Mouse (Mus musculus) brain, embryonic 14.5 days (tissue): Measurements from ENCODE around the gene Olfr740. TPM values are rescaled to one million over a fixed set of nuclear protein-coding genes. Genes with fewer than 3 reads are reported as not detected.

ENCODE experiments used
- DNase-seq: peaks from one replicate; pipeline ENCODE4 v3.0.0-alpha.2; 2011; ENCODE audit warnings: low read depth
- CTCF ChIP-seq: fragments of 200-500 bp; IDR thresholded peaks from 2 replicates; pipeline ENCODE4 v1.5.1; 2012; ENCODE audit warnings: inconsistent platforms, mild to moderate bottlenecking, moderate library complexity, borderline replicate concordance; ENCODE audit not compliant: insufficient read depth, insufficient read length; ENCODE audit errors: extremely low read depth
- POLR2A ChIP-seq: fragments of 200-500 bp; IDR thresholded peaks from 2 replicates; pipeline ENCODE4 v1.6.1; 2012; ENCODE audit warnings: mild to moderate bottlenecking, inconsistent platforms, borderline replicate concordance; ENCODE audit not compliant: poor library complexity, insufficient read depth, insufficient read length, severe bottlenecking; ENCODE audit errors: extremely low read depth
- polyA plus RNA-seq: library from polyadenylated mRNA; depleted of rRNA; stranded (reverse); fragments of >200 nt; gene quantifications from 2 replicates; pipeline ENCODE4 v1.2.3, GENCODE M21; 2012; rRNA removed

Olfr740 gene
- not detected in 2 replicates for polyA plus RNA-seq

DNA sequence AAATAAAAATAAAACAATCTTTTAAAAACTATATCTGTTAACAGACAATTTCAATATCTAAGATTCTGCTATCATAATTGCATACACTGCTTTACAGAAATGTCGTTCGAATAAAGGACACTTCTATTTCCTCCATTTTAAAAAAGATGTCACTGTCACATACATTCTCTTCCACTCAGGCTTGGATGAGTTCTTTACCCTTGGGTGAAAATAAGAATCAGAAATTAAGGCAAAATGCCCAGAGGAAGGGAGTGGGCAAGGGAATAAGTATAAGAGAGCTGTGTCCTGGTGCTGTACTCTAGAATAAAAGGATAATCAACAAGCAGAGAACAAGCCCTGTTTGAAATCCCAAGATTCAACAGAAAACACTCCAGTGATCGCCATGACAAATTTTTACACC, at the start of gene Olfr740:
Gene Olfr740, plus strand, starts transcription at position 301 of the 400 bp plus-strand sequence.
- TF ChIP-seq POLR2A (no peak), CTCF (no peak)
- DNase-seq, result no peak

DNA sequence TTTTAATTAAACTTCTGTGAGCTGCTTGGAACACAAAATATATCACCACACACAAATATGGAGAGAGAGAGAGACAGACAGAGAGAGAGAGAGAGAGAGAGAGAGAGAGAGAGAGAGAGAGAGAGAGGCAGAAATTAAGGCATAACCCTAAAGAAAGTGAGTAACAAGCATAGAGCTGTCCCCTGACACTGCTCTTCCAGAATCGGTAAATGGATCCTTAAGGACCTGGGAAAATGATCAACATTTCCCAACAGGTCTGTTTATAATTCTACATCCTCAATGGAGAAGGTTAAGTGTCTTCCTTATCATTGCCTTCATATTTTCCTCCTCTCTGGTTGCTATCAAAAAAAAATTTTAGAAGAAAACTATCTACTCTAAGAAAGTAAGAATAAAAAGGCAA, 38.1 kb upstream of the Olfr740 start, which contains the start of gene Olfr738:
Gene Olfr738, plus strand, starts transcription at position 301 of the 400 bp plus-strand sequence.
- no peak for TF ChIP-seq CTCF
- DNase-seq, result no peak

- TF ChIP-seq CTCF, result no peak
- no peak for TF ChIP-seq POLR2A
- DNase-seq, result no peak
Observed at GRCm38 (mm10) chr14:50418326-50418725, 27.0 kb upstream of the Olfr740 start, which contains the start of gene Olfr739. Gene Olfr739, plus strand, starts transcription at chr14:50418626.

- TF ChIP-seq CTCF, result no peak
- TF ChIP-seq POLR2A, result no peak
- DNase-seq, result no peak
Observed at GRCm38 (mm10) chr14:50472438-50472837, 27.1 kb downstream of the Olfr740 start, which contains the start of gene Olfr741. Gene Olfr741, plus strand, starts transcription at chr14:50472738.

DNA sequence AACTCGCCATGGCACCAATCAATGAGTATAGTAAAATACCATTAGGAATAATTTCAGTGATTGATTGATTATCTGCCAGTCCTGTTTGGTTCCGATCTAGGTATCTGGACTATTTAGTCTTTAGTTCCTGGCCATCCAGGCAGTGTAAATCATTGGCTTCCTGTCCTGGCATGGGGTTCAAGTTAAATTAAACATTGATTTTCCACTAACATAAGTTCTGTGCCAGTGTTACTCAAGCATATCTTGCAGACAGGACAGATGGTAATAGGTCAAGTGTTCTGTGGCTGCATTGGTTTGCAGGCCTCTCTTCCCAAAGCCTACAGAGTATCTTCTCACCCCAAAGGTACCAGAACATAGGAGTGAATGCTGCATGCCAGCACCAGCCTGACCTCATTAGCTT, 33.1 kb downstream of the Olfr740 start:
- no peak for TF ChIP-seq POLR2A
- TF ChIP-seq CTCF, result no peak
- DNase-seq, result no peak

- no peak for TF ChIP-seq POLR2A
- no peak for DNase-seq
Observed at GRCm38 (mm10) chr14:50503300-50503699, 58.0 kb downstream of the Olfr740 start, which contains the start of gene Olfr742. Gene Olfr742, plus strand, starts transcription at chr14:50503600.

Other genes starting within 250 kb of the Olfr740 start
- not detected in 2 replicates for gene Olfr731, start 203.7 kb upstream of the Olfr740 start, polyA plus RNA-seq
- gene Olfr732, start 161.3 kb upstream of the Olfr740 start, polyA plus RNA-seq, result not detected in 2 replicates
- not detected in 2 replicates for gene Olfr733, start 144.0 kb upstream of the Olfr740 start, polyA plus RNA-seq
- gene Olfr734, start 118.8 kb upstream of the Olfr740 start, polyA plus RNA-seq, result not detected in 2 replicates
- not detected in 2 replicates for gene Olfr735, start 96.7 kb upstream of the Olfr740 start, polyA plus RNA-seq
- not detected in 2 replicates for gene Tlr11, start 87.6 kb upstream of the Olfr740 start, polyA plus RNA-seq
- not detected in 2 replicates for gene Olfr736, start 64.4 kb upstream of the Olfr740 start, polyA plus RNA-seq
- not detected in 2 replicates for gene Olfr738, start 38.0 kb upstream of the Olfr740 start, polyA plus RNA-seq
- gene Olfr739, start 26.9 kb upstream of the Olfr740 start, polyA plus RNA-seq, result not detected in 2 replicates
- gene Olfr741, start 27.2 kb downstream of the Olfr740 start, polyA plus RNA-seq, result not detected in 2 replicates
- not detected in 2 replicates for gene Olfr742, start 58.1 kb downstream of the Olfr740 start, polyA plus RNA-seq
- gene Olfr743, start 76.3 kb downstream of the Olfr740 start, polyA plus RNA-seq, result not detected in 2 replicates
- gene Olfr744, start 169.3 kb downstream of the Olfr740 start, polyA plus RNA-seq, result not detected in 2 replicates
- gene Olfr745, start 193.8 kb downstream of the Olfr740 start, polyA plus RNA-seq, result not detected in 2 replicates
- gene Olfr746, start 201.5 kb downstream of the Olfr740 start, polyA plus RNA-seq, result not detected in 2 replicates
- not detected in 2 replicates for gene Olfr747, start 247.7 kb downstream of the Olfr740 start, polyA plus RNA-seq